Mouse (Mus musculus) liver, adult 2 months (tissue): ENCODE measurements around the gene Gm45234. TPM values are rescaled to one million over a fixed set of nuclear protein-coding genes. Genes with fewer than 3 reads are reported as not detected.

Experiments
- DNase-seq: peaks from one replicate; pipeline ENCODE4 v3.0.0-alpha.2; 2011; ENCODE audit warnings: low read depth, low spot score; ENCODE audit errors: extremely low read depth
- H3K27ac ChIP-seq: fragments of 200-500 bp; replicated peaks from 2 replicates; pipeline ENCODE4 v1.5.1; 2012; ENCODE audit warnings: low read depth, mild to moderate bottlenecking, control low read depth, inconsistent platforms, low read length; ENCODE audit not compliant: insufficient read depth
- H3K27me3 ChIP-seq: fragments of 200-500 bp; 2 replicates; pipeline ENCODE4 v1.6.1; 2012; ENCODE audit warnings: mild to moderate bottlenecking, moderate library complexity, low read length, inconsistent platforms; ENCODE audit not compliant: control insufficient read depth, insufficient read depth
- H3K36me3 ChIP-seq: fragments of 200-500 bp; 2 replicates; pipeline ENCODE4 v1.6.1; 2012; ENCODE audit warnings: low read length, inconsistent platforms; ENCODE audit not compliant: control insufficient read depth, insufficient read depth
- H3K4me1 ChIP-seq: fragments of 200-500 bp; 2 replicates; pipeline ENCODE4 v1.6.1; 2011; ENCODE audit warnings: low read length; ENCODE audit not compliant: control insufficient read depth, insufficient read depth
- H3K4me3 ChIP-seq: fragments of 200-500 bp; 2 replicates; pipeline ENCODE4 v1.5.1; 2011; ENCODE audit warnings: low read depth, mild to moderate bottlenecking, control low read depth, low read length, moderate library complexity; ENCODE audit not compliant: insufficient read depth
- H3K79me2 ChIP-seq: fragments of 200-500 bp; 2 replicates; pipeline ENCODE4 v1.6.1; 2012; ENCODE audit warnings: inconsistent platforms, mild to moderate bottlenecking, low read length, moderate library complexity; ENCODE audit not compliant: control insufficient read depth, insufficient read depth
- H3K9ac ChIP-seq: fragments of 200-500 bp; 2 replicates; pipeline ENCODE4 v1.6.1; 2012; ENCODE audit warnings: low read depth, mild to moderate bottlenecking, control low read depth, inconsistent platforms, low read length
- CTCF ChIP-seq: fragments of 200-500 bp; IDR thresholded peaks from 2 replicates; pipeline ENCODE4 v1.5.1; 2011; ENCODE audit warnings: low read depth, low read length, control low read depth
- POLR2A ChIP-seq: fragments of 200-500 bp; IDR thresholded peaks from 2 replicates; pipeline ENCODE4 v1.6.1; 2011; ENCODE audit warnings: low read length, control low read depth; ENCODE audit not compliant: insufficient read depth; ENCODE audit errors: extremely low read depth
- WGBS: fragments of 180-500 bp; shearing (Covaris S2); methylation state at CpG from one replicate; pipeline ENCODE4 v1.1.7; 2018; 5-methylcytosine and 5-hydroxymethylcytosine counted together
- polyA plus RNA-seq: library from polyadenylated mRNA; depleted of rRNA; stranded (reverse); fragments of >200 nt; gene quantifications from 2 replicates; pipeline ENCODE4 v1.2.3, GENCODE M21; 2012
- total RNA-seq: library from RNA; depleted of rRNA; stranded (reverse); fragments of >200 nt; gene quantifications from 2 replicates; pipeline ENCODE4 v1.2.3, GENCODE M21; 2014

Gm45234 gene
- total and polyA plus RNA-seq, 2 experiments, result not detected

DNA sequence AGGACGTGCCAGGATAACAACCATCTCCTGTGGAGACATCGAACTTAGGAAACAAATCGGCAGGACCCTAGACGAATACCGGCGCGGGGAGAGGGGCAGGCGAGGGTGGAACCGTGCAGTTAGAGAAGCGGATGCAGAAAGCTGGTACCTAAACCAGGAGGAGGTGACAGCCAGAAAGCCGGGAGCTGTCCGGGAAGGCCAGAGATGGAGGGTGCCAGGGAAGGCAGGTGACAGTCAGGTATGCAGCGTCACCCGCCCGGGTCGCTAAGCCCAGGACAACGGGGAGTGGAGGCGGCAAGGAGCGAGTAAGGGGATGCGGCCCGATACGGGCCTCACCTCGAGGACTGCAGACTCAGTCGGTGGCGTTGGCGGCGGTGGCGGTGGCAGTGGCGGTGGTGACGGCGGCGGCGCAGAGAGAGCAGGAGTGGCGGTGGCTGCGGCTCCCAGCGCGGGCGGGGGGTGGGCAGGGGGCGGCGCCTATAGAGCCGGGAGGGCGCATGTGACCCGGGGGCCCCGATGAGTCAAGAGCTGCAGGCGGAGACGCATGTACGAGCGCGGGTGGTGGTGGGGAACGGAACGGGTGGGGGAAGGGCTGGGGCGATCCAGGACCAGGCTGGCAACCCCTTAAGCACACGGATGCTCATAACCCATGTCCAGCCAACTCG lies 13.4 kb upstream of the Gm45234 start, which contains the start of gene Eno2:
TSS of gene Eno2 (minus strand) at position 573 of the 665 bp plus-strand sequence.
- H3K4me1 ChIP-seq, result peaks cover 5% of the 10 kb centered on the region; the same call in 1 of the 2 replicates
- DNase-seq, result no peak
- peak within 1 kb of the TSS; percentile 69 for H3K9ac ChIP-seq
- H3K27ac ChIP-seq, result no peak within 1 kb of the TSS
- TF ChIP-seq CTCF, result no peak
- TF ChIP-seq POLR2A, result no peak
- 1% methylated on average over 54 of the region's 54 CpGs for WGBS
- no peaks in the 10 kb centered on the region for H3K79me2 ChIP-seq
- H3K27me3 ChIP-seq, result peaks cover 9% of the 10 kb centered on the region
- H3K4me3 ChIP-seq, result peak within 1 kb of the TSS; percentile 64
- no peaks in the 10 kb centered on the region for H3K36me3 ChIP-seq

DNA sequence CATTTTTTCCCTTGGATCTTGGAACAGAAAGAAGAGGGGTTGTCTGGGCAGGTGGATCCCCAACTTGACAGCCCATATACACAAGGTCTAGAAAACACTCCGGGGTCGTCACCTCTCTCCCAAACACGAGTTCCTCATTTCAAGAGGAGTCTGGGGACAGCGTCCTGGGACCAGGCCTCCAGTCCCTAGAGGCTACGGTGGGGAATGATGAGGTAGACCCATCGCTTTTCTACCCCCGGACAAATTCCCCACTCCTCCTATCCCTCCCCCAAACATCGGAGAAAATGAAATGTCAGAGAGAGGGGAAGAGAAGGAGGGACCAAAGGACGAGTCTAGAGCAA lies 12.9 kb upstream of the Gm45234 start:
- WGBS, result 11% methylated on average over 9 of the region's 9 CpGs
- H3K27me3 ChIP-seq, result peaks cover 9% of the 10 kb centered on the region
- no peak for TF ChIP-seq POLR2A
- TF ChIP-seq CTCF, result no peak
- H3K79me2 ChIP-seq, result no peaks in the 10 kb centered on the region
- peaks cover 5% of the 10 kb centered on the region; the same call in 1 of the 2 replicates for H3K4me1 ChIP-seq
- no peaks in the 10 kb centered on the region for H3K36me3 ChIP-seq
- DNase-seq, result no peak
- no peak overlapping the region for H3K9ac ChIP-seq
- H3K4me3 ChIP-seq, result no peak overlapping the region
- H3K27ac ChIP-seq, result no peak overlapping the region

DNA sequence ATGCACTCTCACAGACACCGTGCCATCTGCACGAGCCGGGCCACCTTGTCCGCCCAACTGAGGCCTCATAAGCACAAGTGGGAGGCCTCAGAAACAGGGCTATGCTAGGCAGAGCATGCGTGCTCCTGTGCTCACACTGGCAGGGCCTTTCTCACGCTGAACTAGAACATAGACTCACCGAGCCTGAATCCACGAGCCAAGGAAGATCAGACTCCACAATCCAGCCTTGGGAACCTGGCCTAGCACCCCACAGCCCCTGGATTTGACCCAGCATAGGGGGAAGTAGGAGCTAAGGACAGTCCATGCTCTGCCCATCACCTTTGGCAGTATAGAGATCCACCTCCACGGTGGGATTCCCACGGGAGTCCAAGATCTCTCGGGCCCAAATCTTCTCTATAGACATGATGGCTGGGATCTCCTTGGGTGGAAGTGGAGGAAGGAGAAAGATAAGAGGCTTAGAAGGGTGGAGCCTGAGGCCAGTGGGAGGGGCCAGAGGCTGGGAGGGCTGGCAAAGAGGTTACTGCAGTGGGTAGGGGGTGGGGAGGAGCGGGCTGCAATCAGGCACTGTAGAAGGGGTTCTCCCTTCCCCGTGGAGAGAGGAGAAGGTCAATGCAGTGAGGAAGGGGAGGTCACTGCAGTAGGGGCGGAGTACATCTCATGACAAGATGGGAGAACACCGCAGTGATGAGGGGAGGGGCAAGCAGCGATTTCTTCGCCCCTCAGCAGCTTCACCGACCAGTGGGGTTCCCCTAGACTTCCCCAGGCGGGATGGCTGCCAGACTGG lies 12.3 kb upstream of the Gm45234 start:
- no peaks in the 10 kb centered on the region for H3K36me3 ChIP-seq
- no peak for TF ChIP-seq POLR2A
- no peak for TF ChIP-seq CTCF
- peaks cover 5% of the 10 kb centered on the region; the same call in 1 of the 2 replicates for H3K4me1 ChIP-seq
- no peak overlapping the region for H3K27ac ChIP-seq
- 51% methylated on average over 19 of the region's 19 CpGs for WGBS
- H3K4me3 ChIP-seq, result no peak overlapping the region
- no peak overlapping the region for H3K9ac ChIP-seq
- DNase-seq, result no peak
- peaks cover 9% of the 10 kb centered on the region for H3K27me3 ChIP-seq
- no peaks in the 10 kb centered on the region for H3K79me2 ChIP-seq

GRCm38 (mm10) chr6:124767536-124767919 lies 11.7 kb upstream of the Gm45234 start:
- peaks cover 9% of the 10 kb centered on the region for H3K27me3 ChIP-seq
- WGBS, result 70% methylated on average over 4 of the region's 4 CpGs

GRCm38 (mm10) chr6:124765951-124766350 lies 10.1 kb upstream of the Gm45234 start:
- DNase-seq, result no peak
- H3K4me1 ChIP-seq, result peaks cover 5% of the 10 kb centered on the region; the same call in 1 of the 2 replicates
- no peak overlapping the region for H3K4me3 ChIP-seq
- H3K79me2 ChIP-seq, result no peaks in the 10 kb centered on the region
- H3K27ac ChIP-seq, result no peak overlapping the region
- 85% methylated on average over 7 of the region's 7 CpGs for WGBS
- no peak overlapping the region for H3K9ac ChIP-seq
- H3K27me3 ChIP-seq, result peaks cover 9% of the 10 kb centered on the region
- no peaks in the 10 kb centered on the region for H3K36me3 ChIP-seq
- TF ChIP-seq CTCF (no peak), POLR2A (no peak)

More at GRCm38 (mm10) chr6:124767536-124767919, 11.7 kb upstream of the Gm45234 start:
- H3K4me3 ChIP-seq, result no peak overlapping the region
- H3K9ac ChIP-seq, result no peak overlapping the region
- H3K4me1 ChIP-seq, result peaks cover 5% of the 10 kb centered on the region; the same call in 1 of the 2 replicates
- no peak overlapping the region for H3K27ac ChIP-seq
- H3K36me3 ChIP-seq, result no peaks in the 10 kb centered on the region
- no peak for DNase-seq
- H3K79me2 ChIP-seq, result no peaks in the 10 kb centered on the region
- TF ChIP-seq POLR2A (no peak), CTCF (no peak)
